Mouse (Mus musculus) embryonic fibroblast, embryonic 13.5 days (primary cell): ENCODE results near the gene Gm15217. TPM values are rescaled to one million over a fixed set of nuclear protein-coding genes. Genes with fewer than 3 reads are reported as not detected.

ENCODE experiments used
- H3K27ac ChIP-seq: 2 replicates; pipeline ENCODE4 v1.5.1; 2012; ENCODE audit warnings: low read length, control low read depth, inconsistent platforms; ENCODE audit not compliant: insufficient read depth
- H3K4me1 ChIP-seq: 2 replicates; pipeline ENCODE4 v1.6.1; 2011; ENCODE audit warnings: low read length; ENCODE audit not compliant: control insufficient read depth, insufficient read depth
- H3K4me3 ChIP-seq: 2 replicates; pipeline ENCODE4 v1.5.1; 2011; ENCODE audit warnings: mild to moderate bottlenecking, control low read depth, low read length; ENCODE audit not compliant: insufficient read depth
- CTCF ChIP-seq: IDR thresholded peaks from 2 replicates; pipeline ENCODE4 v1.5.1; 2011; ENCODE audit warnings: mild to moderate bottlenecking, control low read depth, low read length, moderate library complexity, borderline replicate concordance; ENCODE audit not compliant: insufficient read depth
- POLR2A ChIP-seq: IDR thresholded peaks from 2 replicates; pipeline ENCODE4 v1.6.1; 2011; ENCODE audit warnings: low read depth, mild to moderate bottlenecking, control low read depth, low read length, moderate library complexity
- polyA plus RNA-seq: library from polyadenylated mRNA; stranded (reverse); fragments of >200 nt; gene quantifications from 2 replicates; pipeline ENCODE4 v1.2.4, GENCODE M21; 2011; ENCODE audit warnings: low read depth; ENCODE audit not compliant: missing spikeins, insufficient read length

Gm15217 gene
- polyA plus RNA-seq, 1 experiment: not detected

DNA sequence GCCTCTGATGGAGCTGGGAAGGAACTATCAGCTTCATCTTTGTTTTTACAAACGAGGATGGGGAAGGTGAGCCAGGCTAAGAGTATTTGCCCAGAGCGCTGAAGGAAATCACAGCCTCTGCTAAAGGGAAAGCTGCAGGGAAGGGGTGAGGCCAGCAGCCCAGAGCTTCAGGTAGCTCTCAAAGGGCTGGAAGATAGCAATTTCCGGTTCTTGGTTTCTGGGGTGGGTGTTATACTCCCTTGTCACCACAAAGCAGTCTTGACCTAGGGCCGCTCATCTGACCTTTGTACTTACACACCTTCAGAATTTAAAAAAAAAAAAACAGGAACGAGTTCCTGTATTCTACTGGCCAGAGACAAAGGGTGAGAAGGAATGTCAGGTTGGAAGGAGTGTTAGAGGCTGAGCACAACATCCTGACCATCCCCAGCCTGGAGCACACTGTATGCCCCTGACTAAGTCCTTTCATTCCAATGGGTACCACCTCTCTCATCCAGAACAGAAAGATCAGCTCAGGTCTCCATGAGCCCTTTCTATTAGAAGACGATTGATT, 12.5 kb downstream of the Gm15217 start:
- Histone ChIP-seq H3K27ac (no peak overlapping the region), H3K4me3 (no peak overlapping the region), H3K4me1 (no peaks in the 10 kb centered on the region)
- TF ChIP-seq CTCF (no peak), POLR2A (no peak)

DNA sequence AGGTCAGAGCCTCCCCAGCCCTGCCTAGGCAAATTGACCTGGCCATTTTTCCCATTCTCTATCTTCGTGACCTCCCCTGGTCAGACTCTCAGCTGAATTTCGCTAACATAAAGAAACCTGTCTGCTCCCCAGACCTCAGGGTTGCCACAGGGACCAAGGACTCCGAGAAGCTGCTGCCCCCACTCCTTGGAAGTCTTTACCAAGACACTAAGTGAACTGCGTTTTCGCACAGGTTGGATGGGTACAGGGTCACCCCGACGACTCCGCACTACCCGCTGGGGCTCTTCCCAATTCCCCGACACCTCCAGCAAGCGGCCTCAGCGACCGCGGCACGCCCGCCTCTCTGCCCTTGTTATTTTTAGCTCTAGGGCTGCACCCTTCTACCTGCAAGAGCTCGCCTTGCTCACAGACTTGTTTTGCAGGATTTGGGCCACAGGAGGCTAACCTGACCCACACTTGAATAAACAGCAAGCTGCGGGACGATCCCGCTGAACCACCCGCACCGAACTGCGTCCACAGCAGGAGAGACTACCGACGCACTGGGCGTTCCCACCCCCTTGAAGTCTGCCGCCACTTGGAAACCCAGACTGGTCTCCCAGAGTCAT, 19.0 kb downstream of the Gm15217 start:
- H3K4me1 ChIP-seq: no peaks in the 10 kb centered on the region
- no peak overlapping the region for H3K4me3 ChIP-seq
- TF ChIP-seq POLR2A (no peak), CTCF (no peak)
- no peak overlapping the region for H3K27ac ChIP-seq

DNA sequence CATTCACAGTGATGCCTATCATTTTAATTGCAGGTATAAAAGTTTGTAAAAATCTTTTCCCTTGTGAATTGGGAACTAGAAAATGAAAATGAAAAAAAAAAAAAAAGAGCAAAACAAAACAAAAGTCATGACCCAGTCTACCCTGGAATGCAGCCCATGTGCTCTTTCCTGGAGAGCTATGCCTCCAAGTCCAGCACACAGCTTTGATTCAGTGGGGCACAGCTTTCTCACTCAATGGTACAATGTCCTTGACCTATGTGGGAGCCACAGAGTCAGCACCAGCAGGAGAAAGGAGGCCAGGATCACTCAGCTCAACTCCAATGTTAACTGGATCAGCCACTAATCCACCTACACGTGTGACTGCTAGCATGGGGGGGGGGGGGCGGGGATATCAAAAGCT, 20.7 kb downstream of the Gm15217 start:
- TF ChIP-seq POLR2A: no peak
- no peak for TF ChIP-seq CTCF
- H3K4me1 ChIP-seq: no peaks in the 10 kb centered on the region
- H3K27ac ChIP-seq: no peak overlapping the region
- H3K4me3 ChIP-seq: no peak overlapping the region

DNA sequence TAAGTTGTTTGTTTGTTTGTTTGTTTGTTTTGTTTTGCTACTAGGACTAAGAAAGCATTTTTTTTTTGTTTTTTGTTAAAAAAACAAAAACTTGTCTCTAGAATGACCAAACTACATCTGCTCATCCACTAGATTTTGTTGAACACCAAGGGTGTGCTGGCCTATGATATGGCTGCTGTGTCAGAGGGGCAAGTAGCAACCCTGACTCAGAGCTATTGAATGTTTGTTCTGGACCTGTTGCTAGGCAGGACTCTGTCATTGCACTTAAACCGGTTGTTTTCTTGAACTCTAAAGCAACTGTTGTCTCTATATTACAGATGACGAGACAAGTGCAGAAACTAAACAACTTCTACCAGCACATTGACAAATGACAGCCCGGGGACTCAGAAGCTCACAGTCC, 29.1 kb downstream of the Gm15217 start:
- Histone ChIP-seq H3K4me3 (no peak overlapping the region), H3K4me1 (no peaks in the 10 kb centered on the region), H3K27ac (no peak overlapping the region)
- TF ChIP-seq CTCF (no peak), POLR2A (no peak)

DNA sequence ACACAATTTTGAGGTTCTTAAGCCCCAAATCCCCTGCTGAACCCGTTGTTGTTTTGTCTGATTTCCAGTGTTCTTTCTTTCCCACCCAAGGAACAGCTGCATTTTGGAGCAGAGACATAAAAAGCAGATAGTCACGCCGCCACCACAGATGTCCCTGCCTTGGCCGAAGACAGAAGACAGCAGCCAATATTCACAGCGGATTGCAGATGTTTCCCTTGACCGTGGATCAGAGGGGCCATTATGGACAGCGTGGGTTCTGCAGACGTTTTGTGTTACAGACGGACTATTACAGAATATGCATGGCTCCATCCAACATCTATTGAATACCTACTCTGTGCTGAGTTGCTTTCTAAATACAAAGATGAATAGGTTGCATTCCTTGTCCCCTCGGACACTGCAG, 29.8 kb downstream of the Gm15217 start:
- no peak overlapping the region for H3K4me3 ChIP-seq
- TF ChIP-seq POLR2A (no peak), CTCF (no peak)
- H3K27ac ChIP-seq: no peak overlapping the region
- no peaks in the 10 kb centered on the region for H3K4me1 ChIP-seq

DNA sequence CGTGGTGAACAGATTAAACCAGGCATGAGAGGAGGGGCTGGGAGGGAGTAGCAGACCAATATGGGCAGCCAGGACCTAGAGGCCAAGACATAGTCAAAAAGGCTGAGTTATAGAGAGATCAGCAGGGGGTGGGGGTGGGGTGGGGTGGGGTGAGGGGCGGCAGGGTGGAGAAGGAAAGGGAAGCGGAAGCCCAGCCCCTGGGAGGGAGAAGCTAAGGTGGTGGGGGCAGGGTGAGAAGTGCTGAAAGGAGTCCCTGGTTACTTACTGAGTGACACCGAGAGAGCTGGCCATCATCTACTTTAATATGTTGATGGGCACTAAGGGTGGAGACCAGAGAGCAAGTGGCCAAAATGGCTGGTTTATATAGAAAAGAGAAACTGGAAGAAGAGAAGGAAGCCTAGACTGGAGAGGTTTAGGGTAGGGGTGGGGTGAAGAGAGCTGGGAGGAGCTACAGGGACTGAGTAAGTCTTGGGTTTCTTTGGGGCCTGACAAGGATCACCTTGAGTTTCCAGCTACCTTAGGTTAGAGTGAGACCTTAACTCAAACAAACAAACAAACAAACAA, 31.4 kb downstream of the Gm15217 start:
- no peak for TF ChIP-seq POLR2A
- TF ChIP-seq CTCF: no peak

DNA sequence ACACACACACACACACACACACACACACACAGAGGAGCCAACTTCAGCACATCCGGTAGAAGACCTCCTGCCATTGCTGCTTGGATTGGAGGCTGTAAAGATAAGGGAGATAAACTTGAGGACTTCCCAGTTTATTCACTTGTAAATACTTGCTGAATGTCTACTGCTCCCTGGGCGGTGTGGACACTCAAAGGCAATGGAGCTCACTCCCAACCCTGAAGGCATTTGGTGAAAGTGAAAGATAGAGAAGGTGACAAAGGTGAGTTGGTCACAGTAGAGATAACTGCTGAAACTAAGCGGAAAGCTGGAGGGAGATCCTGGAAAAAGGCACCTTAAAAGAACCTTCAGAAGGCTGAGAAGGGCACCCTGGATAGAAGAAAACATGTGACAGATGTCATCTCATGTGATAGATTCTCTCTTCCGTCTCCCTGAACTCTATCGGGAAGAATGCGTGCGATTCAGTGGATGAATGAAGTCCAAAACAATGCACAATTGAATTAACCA, 33.3 kb downstream of the Gm15217 start:
- no peak overlapping the region for H3K27ac ChIP-seq
- no peak overlapping the region for H3K4me3 ChIP-seq
- H3K4me1 ChIP-seq: no peaks in the 10 kb centered on the region
- TF ChIP-seq POLR2A (no peak), CTCF (no peak)

More for the DNA sequence above, 31.4 kb downstream of the Gm15217 start:
- no peaks in the 10 kb centered on the region for H3K4me1 ChIP-seq
- H3K4me3 ChIP-seq: no peak overlapping the region
- H3K27ac ChIP-seq: no peak overlapping the region

DNA sequence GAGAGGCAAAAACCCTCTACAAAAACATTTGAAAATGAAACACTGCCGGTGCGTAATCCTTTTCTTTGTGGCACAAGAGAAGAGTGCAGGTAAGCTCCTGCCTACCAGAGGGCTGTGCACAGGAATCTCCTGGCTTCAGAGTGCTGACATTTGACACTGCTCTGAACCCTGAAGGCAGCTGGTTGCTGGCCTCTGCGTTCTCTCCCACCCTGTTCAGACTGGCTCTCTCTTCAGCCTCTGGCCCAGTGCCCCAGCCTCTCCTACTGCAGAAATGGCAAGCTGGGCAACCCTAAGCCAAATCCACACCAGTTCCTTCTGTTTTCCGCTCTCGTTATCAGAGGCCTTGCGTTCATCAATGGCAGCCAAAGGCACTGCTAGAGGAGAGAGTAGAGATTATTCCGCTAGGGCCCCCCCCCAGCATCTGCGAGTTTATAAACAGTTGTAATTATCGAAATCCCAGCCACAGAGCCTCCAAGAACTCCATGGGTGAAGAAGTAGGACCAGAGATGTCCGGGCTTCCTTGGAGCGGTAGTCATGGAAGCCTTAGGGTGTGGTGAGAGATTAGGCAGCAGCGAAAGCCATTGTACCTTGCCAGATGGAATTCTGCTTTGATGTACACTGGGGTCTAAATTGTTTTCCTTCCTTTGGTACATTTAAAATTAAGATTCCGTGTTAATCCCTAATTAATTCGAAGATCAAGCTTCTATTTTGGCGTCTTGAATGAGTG, 39.3 kb downstream of the Gm15217 start:
- Histone ChIP-seq H3K4me3 (no peak overlapping the region), H3K27ac (no peak overlapping the region), H3K4me1 (no peaks in the 10 kb centered on the region)
- TF ChIP-seq CTCF (no peak), POLR2A (no peak)

DNA sequence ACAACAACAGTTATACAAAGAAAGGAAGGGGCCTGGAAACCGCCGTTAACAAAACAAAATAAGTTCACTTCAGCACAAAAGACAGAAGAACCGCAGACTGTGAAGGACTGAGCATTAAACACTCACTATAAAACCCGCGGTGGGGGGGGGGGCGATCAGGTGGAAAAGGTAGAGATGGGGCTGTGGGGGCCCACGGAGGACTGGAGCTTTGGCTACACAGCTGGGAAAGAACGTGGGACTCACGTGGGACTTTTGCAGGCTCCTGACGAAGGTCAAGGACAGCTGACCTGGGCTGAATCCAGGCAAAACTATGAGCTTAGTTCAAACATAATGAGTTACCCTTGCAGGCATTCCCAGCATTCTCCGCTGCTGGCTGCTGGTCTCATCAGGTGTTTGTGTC, 40.1 kb downstream of the Gm15217 start:
- Histone ChIP-seq H3K27ac (no peak overlapping the region), H3K4me1 (no peaks in the 10 kb centered on the region), H3K4me3 (no peak overlapping the region)
- TF ChIP-seq CTCF (no peak), POLR2A (no peak)

DNA sequence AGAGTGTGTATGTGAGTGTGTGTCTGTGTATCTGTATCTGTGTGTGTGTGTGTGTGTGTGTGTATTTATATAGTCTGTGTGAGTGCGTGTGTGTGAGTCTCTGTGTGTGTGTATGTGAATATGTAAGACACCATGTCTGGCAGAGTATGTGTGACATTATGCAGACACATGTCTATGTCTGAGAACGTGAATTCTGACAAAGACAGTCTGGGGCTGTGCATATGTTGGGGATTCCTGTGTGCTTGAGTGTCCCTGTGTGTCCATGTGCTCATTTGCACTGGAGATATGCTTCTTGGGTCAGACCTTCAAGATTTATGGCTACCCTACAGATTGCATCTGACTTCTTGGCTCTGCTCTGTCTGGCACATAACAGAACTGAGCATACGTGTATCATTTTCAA, 42.6 kb downstream of the Gm15217 start:
- no peaks in the 10 kb centered on the region for H3K4me1 ChIP-seq
- TF ChIP-seq POLR2A (no peak), CTCF (no peak)
- no peak overlapping the region for H3K27ac ChIP-seq
- no peak overlapping the region for H3K4me3 ChIP-seq
